Mouse (Mus musculus) NIH3T3 (cell line): ENCODE data around the gene Gpr19.

Experiments
- DNase-seq: peaks from one replicate; pipeline ENCODE4 v3.0.0-alpha.2; 2012; ENCODE audit warnings: low read depth

The Gpr19 gene

GRCm38 (mm10) chr6:134922511-134923195 is 24.3 kb upstream of the Gpr19 start:
- peak; percentile 39 for DNase-seq

GRCm38 (mm10) chr6:134921695-134922510 is 23.5 kb upstream of the Gpr19 start:
- peak; percentile 45 for DNase-seq

GRCm38 (mm10) chr6:134921014-134921694 is 22.8 kb upstream of the Gpr19 start:
- peak; percentile 68 for DNase-seq

GRCm38 (mm10) chr6:134920190-134921013 is 22.0 kb upstream of the Gpr19 start, which contains the start of gene Cdkn1b:
Gene Cdkn1b (plus strand): TSS chr6:134920401.
- peak; percentile 99 for DNase-seq

GRCm38 (mm10) chr6:134919511-134920189 is 21.3 kb upstream of the Gpr19 start:
- peak; percentile 59 for DNase-seq

- DNase-seq = no peak
Observed at GRCm38 (mm10) chr6:134918769-134919168, 20.4 kb upstream of the Gpr19 start.

GRCm38 (mm10) chr6:134917087-134917486 is 18.7 kb upstream of the Gpr19 start:
- peak; percentile 76 for DNase-seq

GRCm38 (mm10) chr6:134916641-134917040 is 18.3 kb upstream of the Gpr19 start:
- peak; percentile 45 for DNase-seq

- DNase-seq = no peak
Observed at GRCm38 (mm10) chr6:134914523-134914922, 16.1 kb upstream of the Gpr19 start.

- peak; percentile 76 for DNase-seq
Observed at GRCm38 (mm10) chr6:134905811-134906210, 7.4 kb upstream of the Gpr19 start.

- peak; percentile 61 for DNase-seq
Observed at GRCm38 (mm10) chr6:134903891-134904884, 5.8 kb upstream of the Gpr19 start.

- DNase-seq = no peak
Observed at GRCm38 (mm10) chr6:134903368-134903767, 5.0 kb upstream of the Gpr19 start.

GRCm38 (mm10) chr6:134897443-134898094 is 809 bp downstream of the Gpr19 start:
- DNase-seq = peak; percentile 98

- DNase-seq = no peak
Observed at GRCm38 (mm10) chr6:134896570-134897436, 1.6 kb downstream of the Gpr19 start.

- DNase-seq = no peak
Observed at GRCm38 (mm10) chr6:134890436-134890835, 7.9 kb downstream of the Gpr19 start.

- no peak for DNase-seq
Observed at GRCm38 (mm10) chr6:134889763-134890162, 8.6 kb downstream of the Gpr19 start.

GRCm38 (mm10) chr6:134888563-134889017 is 9.8 kb downstream of the Gpr19 start:
- DNase-seq = no peak
